Mouse (Mus musculus) cerebellum, adult 2 months (tissue): Measurements from ENCODE around the gene Psmd5. TPM values are rescaled to one million over a fixed set of nuclear protein-coding genes. Genes with fewer than 3 reads are reported as not detected.
"Not testable (repeated sequence)": the region's sequence is repeated elsewhere in the genome, so short reads cannot be mapped to it uniquely, and the experiment has no call there.

Source experiments
- DNase-seq, 2 experiments: peaks; one replicate each; pipeline ENCODE4 v3.0.0; 2021
- H3K27ac ChIP-seq: fragments of 200-500 bp; 2 replicates; pipeline ENCODE4 v1.5.1; 2012; ENCODE audit warnings: low read length, control low read depth, inconsistent platforms; ENCODE audit not compliant: insufficient read depth
- H3K27me3 ChIP-seq: fragments of 200-500 bp; 2 replicates; pipeline ENCODE4 v1.6.1; 2012; ENCODE audit warnings: inconsistent platforms, mild to moderate bottlenecking, low read length, moderate library complexity; ENCODE audit not compliant: control insufficient read depth, insufficient read depth
- H3K4me1 ChIP-seq: fragments of 200-500 bp; 2 replicates; pipeline ENCODE4 v1.6.1; 2011; ENCODE audit warnings: low read length; ENCODE audit not compliant: control insufficient read depth, insufficient read depth
- H3K4me3 ChIP-seq: fragments of 200-500 bp; replicated peaks from 2 replicates; pipeline ENCODE3; 2011; ENCODE audit warnings: mild to moderate bottlenecking, low read depth, low read length, control low read depth; ENCODE audit not compliant: insufficient read depth
- CTCF ChIP-seq: fragments of 200-500 bp; IDR thresholded peaks from 2 replicates; pipeline ENCODE4 v1.5.1; 2011; ENCODE audit warnings: low read depth, mild to moderate bottlenecking, control low read depth, low read length, moderate library complexity, borderline replicate concordance; ENCODE audit not compliant: insufficient read depth
- POLR2A ChIP-seq: fragments of 200-500 bp; IDR thresholded peaks from 2 replicates; pipeline ENCODE4 v1.6.1; 2011; ENCODE audit warnings: low read length, control low read depth, borderline replicate concordance; ENCODE audit not compliant: insufficient read depth
- WGBS: fragments of 180-500 bp; shearing (Covaris S2); methylation state at CpG from one replicate; pipeline ENCODE4 v1.1.7; 2018; 5-methylcytosine and 5-hydroxymethylcytosine counted together
- polyA plus RNA-seq: library from polyadenylated mRNA; depleted of rRNA; stranded (reverse); fragments of >200 nt; gene quantifications from 2 replicates; pipeline ENCODE4 v1.2.3, GENCODE M21; 2012

Gene Psmd5
- polyA plus RNA-seq, 1 experiment = 52.9 TPM

DNA sequence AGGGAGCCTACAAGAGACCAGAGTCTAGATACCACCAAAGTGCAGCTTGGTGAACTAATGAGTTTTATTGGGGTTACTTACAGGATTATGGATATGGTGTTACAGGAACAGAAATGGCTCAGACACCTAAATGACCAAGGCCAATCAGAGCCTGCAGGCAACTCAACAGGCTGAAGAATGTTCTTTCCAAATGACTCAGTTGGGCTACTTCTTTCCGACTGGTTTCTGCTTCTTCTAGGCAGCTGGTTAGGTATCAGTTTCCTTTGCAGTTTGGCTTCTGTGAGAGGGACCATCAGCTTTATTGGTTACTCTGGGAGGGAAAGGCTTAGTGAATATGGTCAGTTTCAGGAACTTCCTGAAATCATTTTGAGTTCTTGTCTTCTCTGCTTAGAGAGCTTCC is 27.1 kb downstream of the Psmd5 start:
- no peak overlapping the region for H3K27ac ChIP-seq
- no peak for DNase-seq
- no peaks in the 10 kb centered on the region for H3K27me3 ChIP-seq
- H3K4me3 ChIP-seq = no peak overlapping the region
- TF ChIP-seq CTCF (no peak), POLR2A (no peak)
- 94% methylated on average over 1 of the region's 1 CpGs for WGBS
- no peaks in the 10 kb centered on the region for H3K4me1 ChIP-seq

DNA sequence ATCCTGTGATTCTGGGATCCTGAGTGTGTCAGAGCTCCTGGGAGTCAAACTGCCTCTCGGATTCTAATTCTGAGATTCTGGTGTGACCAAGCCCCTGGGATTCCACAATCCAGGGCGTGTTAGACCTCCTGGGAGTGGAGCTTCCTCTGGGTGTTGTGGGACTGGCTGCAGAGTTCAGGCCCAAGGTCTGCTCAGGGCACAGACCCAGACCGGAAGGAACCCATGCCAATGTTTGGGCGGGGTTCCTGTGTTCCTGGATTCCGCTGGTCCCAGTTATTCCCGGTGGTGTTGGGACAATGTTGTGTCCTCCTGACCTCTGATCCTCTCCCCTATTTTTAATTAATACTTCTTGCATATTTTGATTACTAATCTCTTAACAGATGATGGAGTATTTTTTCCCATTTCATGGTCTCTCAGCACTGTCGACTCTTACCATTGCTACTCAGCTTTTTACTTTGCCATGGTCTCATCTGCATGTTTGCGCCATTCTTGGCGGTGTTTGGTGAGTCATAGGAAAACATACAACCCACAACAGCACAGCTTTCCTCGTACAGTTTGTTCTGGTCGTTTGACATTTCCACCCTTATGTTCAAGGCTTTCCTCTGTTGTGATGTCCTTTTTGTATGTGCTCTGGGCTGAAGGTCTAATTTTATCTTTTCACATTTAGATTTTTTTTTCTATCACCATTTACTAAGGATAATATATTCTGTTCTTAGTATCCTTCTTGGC is 31.4 kb downstream of the Psmd5 start:
- no peak overlapping the region for H3K27ac ChIP-seq
- WGBS = 74% methylated on average over 11 of the region's 11 CpGs
- DNase-seq = no peak
- H3K4me3 ChIP-seq = no peak overlapping the region
- no peaks in the 10 kb centered on the region for H3K4me1 ChIP-seq
- TF ChIP-seq CTCF = no peak
- TF ChIP-seq POLR2A = no peak
- no peaks in the 10 kb centered on the region for H3K27me3 ChIP-seq

DNA sequence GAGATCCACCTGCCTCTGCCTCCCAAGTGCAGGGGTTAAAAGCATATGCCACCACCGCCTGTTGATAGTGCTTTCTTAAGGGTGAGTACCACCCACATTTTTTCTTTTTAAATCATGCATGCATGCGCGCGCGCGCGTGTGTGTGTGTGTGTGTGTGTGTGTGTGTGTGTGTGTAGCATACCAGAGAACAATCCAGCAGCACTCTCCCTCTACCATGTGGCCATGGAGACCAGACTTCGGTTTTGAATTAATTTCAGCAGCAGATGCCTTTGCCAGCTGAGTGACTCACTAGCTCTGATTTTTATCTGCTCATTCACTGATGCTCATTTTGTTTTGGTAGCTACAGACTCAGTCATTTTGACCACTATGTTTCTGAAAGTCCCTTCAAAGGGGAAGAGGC is 33.1 kb downstream of the Psmd5 start:
- H3K27ac ChIP-seq = no peak overlapping the region
- no peak for TF ChIP-seq CTCF
- TF ChIP-seq POLR2A = no peak
- H3K4me3 ChIP-seq = no peak overlapping the region
- H3K4me1 ChIP-seq = no peaks in the 10 kb centered on the region
- H3K27me3 ChIP-seq = no peaks in the 10 kb centered on the region
- WGBS = 76% methylated on average over 8 of the region's 8 CpGs
- DNase-seq = no peak

DNA sequence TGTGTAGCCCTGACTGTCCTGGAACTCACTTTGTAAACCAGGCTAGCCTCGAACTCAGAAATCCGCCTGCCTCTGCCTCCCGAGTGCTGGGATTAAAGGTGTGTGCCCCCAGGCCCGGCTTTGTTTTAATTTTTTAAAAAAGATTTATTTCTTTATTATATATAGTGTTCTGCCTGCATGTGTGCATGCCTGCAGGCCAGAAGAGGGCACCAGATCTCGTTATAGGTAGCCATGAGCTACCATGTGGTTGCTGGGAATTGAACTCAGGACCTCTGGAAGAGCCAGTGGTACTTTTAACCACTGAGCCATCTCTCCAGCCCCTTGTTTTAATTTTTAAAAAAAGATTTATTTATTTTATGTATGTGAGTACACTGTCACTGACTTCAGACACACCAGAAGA is 34.6 kb downstream of the Psmd5 start:
- DNase-seq, H3K4me1 ChIP-seq, H3K4me3 ChIP-seq, H3K27ac ChIP-seq, H3K27me3 ChIP-seq: not testable (repeated sequence)
- WGBS = 83% methylated on average over 5 of the region's 5 CpGs

DNA sequence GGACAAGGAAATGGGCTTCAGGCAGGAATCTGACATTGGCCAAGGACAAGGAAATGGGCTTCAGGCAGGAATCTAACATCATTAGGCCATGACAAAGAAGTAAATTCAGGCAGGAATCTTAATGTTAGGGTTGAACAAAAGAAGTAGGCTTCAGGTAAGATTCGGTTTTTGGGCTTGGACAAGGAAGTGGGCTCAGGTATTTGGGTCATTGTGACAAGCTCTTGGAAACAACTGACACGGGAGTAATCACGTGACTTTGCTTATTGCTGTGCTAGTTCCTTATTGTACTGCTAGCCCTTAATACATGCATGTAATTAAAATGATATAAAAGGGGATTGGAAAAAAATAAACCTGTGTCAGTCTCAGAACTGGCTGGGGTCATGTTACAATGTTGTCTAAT is 39.1 kb downstream of the Psmd5 start:
- DNase-seq = no peak
- Histone ChIP-seq H3K27me3 (no peaks in the 10 kb centered on the region), H3K27ac (no peak overlapping the region), H3K4me1 (no peaks in the 10 kb centered on the region), H3K4me3 (no peak overlapping the region)
- 62% methylated on average over 3 of the region's 3 CpGs for WGBS
- TF ChIP-seq POLR2A (no peak), CTCF (no peak)

DNA sequence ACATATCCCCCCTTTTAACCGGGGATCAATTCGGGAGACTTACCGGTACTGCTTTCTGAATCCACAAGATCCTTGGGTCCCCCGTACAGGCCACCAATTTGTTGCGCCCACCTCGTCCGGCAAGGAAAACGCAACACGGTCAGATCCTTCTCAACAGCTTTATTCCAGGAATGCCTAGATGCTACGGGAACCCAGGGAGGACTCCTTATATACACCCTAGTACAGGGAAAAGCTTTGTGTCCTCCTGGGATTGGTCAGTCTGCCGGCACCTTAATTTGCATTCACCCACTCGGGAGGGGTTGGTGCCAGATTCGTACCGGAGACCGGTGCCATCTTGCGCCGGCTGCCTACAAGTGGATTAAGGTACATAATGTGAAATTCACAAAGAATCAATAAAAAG is 41.1 kb downstream of the Psmd5 start:
- Histone ChIP-seq H3K27me3 (no peaks in the 10 kb centered on the region), H3K4me1 (no peaks in the 10 kb centered on the region), H3K27ac (no peak overlapping the region), H3K4me3 (no peak overlapping the region)
- DNase-seq = no peak
- 85% methylated on average over 17 of the region's 17 CpGs for WGBS
- no peak for TF ChIP-seq CTCF
- TF ChIP-seq POLR2A = no peak

DNA sequence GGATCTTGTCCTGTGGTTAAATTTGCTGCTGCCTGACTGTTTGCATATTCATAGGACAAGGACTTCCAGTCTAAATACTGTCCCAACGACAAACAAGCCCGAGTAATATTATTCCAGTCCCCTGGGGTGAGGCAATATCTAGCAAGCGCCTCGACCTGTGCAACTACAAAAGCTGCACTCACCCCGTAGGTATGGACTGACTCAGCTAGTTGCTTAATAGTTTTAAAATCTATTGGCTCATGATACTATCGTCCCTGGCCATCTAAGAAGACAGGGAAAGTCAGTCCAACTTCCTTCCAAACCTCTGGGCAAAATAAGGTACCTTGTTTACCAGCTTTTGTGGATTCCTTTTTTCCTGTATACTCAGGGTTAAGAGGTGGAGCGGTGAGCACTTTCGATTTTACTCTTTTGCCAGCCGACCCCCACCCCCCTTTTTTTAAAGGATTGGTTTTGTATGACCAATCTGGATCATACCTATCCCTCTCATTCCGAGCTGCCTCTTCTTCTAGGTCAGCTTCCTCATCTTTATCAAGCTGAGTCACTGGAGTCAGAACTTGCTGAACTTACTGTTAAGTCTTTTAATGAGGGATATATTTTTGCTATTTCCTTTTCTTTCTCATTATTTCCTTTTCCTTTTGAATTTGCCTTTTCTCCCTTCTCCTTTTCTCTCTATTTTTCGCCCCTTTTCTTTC is 41.9 kb downstream of the Psmd5 start, which contains the start of gene Gm34653:
TSS of gene Gm34653 (plus strand) at position 242 of the 692 bp plus-strand sequence.
- WGBS = 58% methylated on average over 11 of the region's 11 CpGs
- DNase-seq, H3K4me1 ChIP-seq, H3K27me3 ChIP-seq, H3K4me3 ChIP-seq, H3K27ac ChIP-seq: not testable (repeated sequence)

DNA sequence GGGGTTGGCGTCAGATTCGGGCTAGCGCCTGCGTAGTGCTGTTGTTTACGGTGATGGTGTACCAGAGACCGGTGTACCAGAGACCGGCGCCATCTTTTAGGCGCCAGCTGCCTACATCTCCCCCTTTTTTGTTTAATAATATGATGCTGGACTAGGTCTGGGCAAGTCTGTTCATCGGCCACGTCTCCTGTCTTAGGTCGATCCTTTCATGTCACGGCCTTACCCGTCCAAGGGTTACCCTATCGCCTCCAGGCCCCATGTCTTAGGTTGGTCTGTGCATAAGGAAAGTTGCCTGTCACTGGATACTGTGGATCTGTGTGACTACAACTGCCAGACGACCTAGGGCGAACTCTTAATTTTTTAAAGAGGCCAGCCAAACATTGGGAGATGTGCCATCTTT is 44.7 kb downstream of the Psmd5 start:
- DNase-seq, H3K27ac ChIP-seq, H3K4me3 ChIP-seq, H3K4me1 ChIP-seq, H3K27me3 ChIP-seq: not testable (repeated sequence)
- WGBS = 93% methylated on average over 17 of the region's 17 CpGs
